Mouse (Mus musculus) midbrain, embryonic 13.5 days (tissue): ENCODE results near the gene Il16. TPM values are rescaled to one million over a fixed set of nuclear protein-coding genes. Genes with fewer than 3 reads are reported as not detected.

Experiments used
- ATAC-seq: fragments of 200-750 bp; cut with Nextera tagmentation; 2 replicates; pipeline ENCODE4 v1.8.0; 2017; ENCODE audit warnings: mild to moderate bottlenecking, moderate TSS enrichment, moderate library complexity
- H3K27ac ChIP-seq: fragments of 300-500 bp; sonication (generic); 2 replicates; pipeline ENCODE4 v1.5.1; 2015; ENCODE audit warnings: inconsistent platforms, mild to moderate bottlenecking, moderate library complexity
- H3K27me3 ChIP-seq: fragments of 300-500 bp; sonication (generic); 2 replicates; pipeline ENCODE4 v1.6.1; 2015; ENCODE audit warnings: mild to moderate bottlenecking, inconsistent platforms
- H3K36me3 ChIP-seq: fragments of 300-500 bp; sonication (generic); 2 replicates; pipeline ENCODE4 v1.6.1; 2015; ENCODE audit warnings: mild to moderate bottlenecking, inconsistent platforms
- H3K4me1 ChIP-seq: fragments of 300-500 bp; sonication (generic); replicated peaks from 2 replicates; pipeline ENCODE4 v1.6.1; 2015; ENCODE audit warnings: inconsistent platforms
- H3K4me2 ChIP-seq: fragments of 300-500 bp; sonication (generic); replicated peaks from 2 replicates; pipeline ENCODE4 v1.6.1; 2015; ENCODE audit warnings: moderate library complexity, mild to moderate bottlenecking, inconsistent platforms
- H3K4me3 ChIP-seq: fragments of 300-500 bp; sonication (generic); replicated peaks from 2 replicates; pipeline ENCODE4 v1.5.1; 2015; ENCODE audit warnings: mild to moderate bottlenecking, inconsistent platforms
- H3K9ac ChIP-seq: fragments of 300-500 bp; sonication (generic); replicated peaks from 2 replicates; pipeline ENCODE4 v1.6.1; 2015; ENCODE audit warnings: mild to moderate bottlenecking, inconsistent platforms
- H3K9me3 ChIP-seq: fragments of 300-500 bp; sonication (generic); 2 replicates; pipeline ENCODE4 v1.6.1; 2016; ENCODE audit warnings: mild to moderate bottlenecking, inconsistent platforms
- WGBS: fragments of 180-500 bp; shearing (Covaris S2); methylation state at CpG from one replicate; pipeline ENCODE4 v1.1.7; 2015; 5-methylcytosine and 5-hydroxymethylcytosine counted together
- polyA plus RNA-seq: library from polyadenylated mRNA; unstranded; fragments of >200 nt; fragmentation: Nextera tagmentation; extraction: Ambion mirVana; gene quantifications from 2 replicates; pipeline ENCODE4 v1.2.1, GENCODE M21; 2015

Il16 gene
- polyA plus RNA-seq, 1 experiment from 2014 or later: 0.74 TPM

- WGBS: 80% methylated on average over 5 of the region's 5 CpGs
Observed at GRCm38 (mm10) chr7:83652498-83652897, 93.0 kb downstream of the Il16 start.

GRCm38 (mm10) chr7:83650638-83651037, 94.9 kb downstream of the Il16 start:
- no peak overlapping the region for H3K4me2 ChIP-seq
- H3K27me3 ChIP-seq: no peaks in the 10 kb centered on the region
- no peaks in the 10 kb centered on the region for H3K4me1 ChIP-seq
- no peak overlapping the region for H3K4me3 ChIP-seq
- H3K27ac ChIP-seq: no peak overlapping the region
- H3K9ac ChIP-seq: no peak overlapping the region
- no peak for ATAC-seq
- WGBS: 91% methylated on average over 5 of the region's 5 CpGs
- H3K9me3 ChIP-seq: no peaks in the 10 kb centered on the region
- no peaks in the 10 kb centered on the region for H3K36me3 ChIP-seq

More at GRCm38 (mm10) chr7:83652498-83652897, 93.0 kb downstream of the Il16 start:
- no peak overlapping the region for H3K27ac ChIP-seq
- H3K4me3 ChIP-seq: no peak overlapping the region
- no peak overlapping the region for H3K9ac ChIP-seq
- no peaks in the 10 kb centered on the region for H3K9me3 ChIP-seq
- H3K27me3 ChIP-seq: no peaks in the 10 kb centered on the region
- H3K4me2 ChIP-seq: no peak overlapping the region
- ATAC-seq: no peak
- no peaks in the 10 kb centered on the region for H3K4me1 ChIP-seq
- no peaks in the 10 kb centered on the region for H3K36me3 ChIP-seq

GRCm38 (mm10) chr7:83648807-83649206, 96.7 kb downstream of the Il16 start:
- Histone ChIP-seq H3K4me2 (no peak overlapping the region), H3K9me3 (no peaks in the 10 kb centered on the region), H3K27me3 (no peaks in the 10 kb centered on the region), H3K4me3 (no peak overlapping the region), H3K36me3 (no peaks in the 10 kb centered on the region), H3K4me1 (no peaks in the 10 kb centered on the region), H3K27ac (no peak overlapping the region), H3K9ac (no peak overlapping the region)
- no peak for ATAC-seq
- 86% methylated on average over 7 of the region's 7 CpGs for WGBS

GRCm38 (mm10) chr7:83645476-83645875, 100.0 kb downstream of the Il16 start:
- no peaks in the 10 kb centered on the region for H3K9me3 ChIP-seq
- H3K4me3 ChIP-seq: no peak overlapping the region
- no peak overlapping the region for H3K4me2 ChIP-seq
- no peak for ATAC-seq
- peaks cover 5% of the 10 kb centered on the region; the same call in 1 of the 2 replicates for H3K4me1 ChIP-seq
- WGBS: 79% methylated on average over 5 of the region's 5 CpGs
- H3K27ac ChIP-seq: no peak overlapping the region
- H3K9ac ChIP-seq: no peak overlapping the region
- no peaks in the 10 kb centered on the region for H3K27me3 ChIP-seq
- no peaks in the 10 kb centered on the region; the same call in 1 of the 2 replicates for H3K36me3 ChIP-seq

GRCm38 (mm10) chr7:83644761-83645160, 100.8 kb downstream of the Il16 start:
- Histone ChIP-seq H3K27ac (no peak overlapping the region), H3K36me3 (peaks cover 2% of the 10 kb centered on the region; the same call in 1 of the 2 replicates), H3K4me2 (no peak overlapping the region), H3K27me3 (no peaks in the 10 kb centered on the region), H3K9me3 (no peaks in the 10 kb centered on the region), H3K4me1 (peaks cover 5% of the 10 kb centered on the region; the same call in 1 of the 2 replicates), H3K9ac (no peak overlapping the region), H3K4me3 (no peak overlapping the region)
- no peak for ATAC-seq
- WGBS: 91% methylated on average over 2 of the region's 2 CpGs

DNA sequence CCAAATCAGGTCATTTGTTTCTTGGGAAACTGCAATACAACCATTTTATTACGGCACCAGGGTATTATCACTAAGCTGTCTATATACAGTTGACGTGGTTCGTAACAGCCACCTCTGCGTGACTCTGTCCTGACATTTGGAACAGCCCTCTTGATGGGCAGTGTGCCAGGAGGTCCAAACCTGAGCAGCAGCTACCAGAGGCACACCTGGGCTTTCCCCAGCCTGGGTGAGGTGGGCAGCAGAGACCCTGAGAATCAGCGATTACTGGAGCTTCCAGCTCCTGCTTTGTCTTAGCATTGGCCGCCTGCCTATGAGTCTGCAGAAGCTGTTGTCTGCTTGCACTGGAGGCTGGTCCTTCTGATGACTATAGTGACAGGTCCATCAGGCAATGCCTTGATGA, 101.9 kb downstream of the Il16 start:
- 88% methylated on average over 6 of the region's 6 CpGs for WGBS
- peaks cover 5% of the 10 kb centered on the region; the same call in 1 of the 2 replicates for H3K4me1 ChIP-seq
- H3K9ac ChIP-seq: no peak overlapping the region
- H3K36me3 ChIP-seq: peaks cover 2% of the 10 kb centered on the region; the same call in 1 of the 2 replicates
- H3K9me3 ChIP-seq: no peaks in the 10 kb centered on the region
- no peak overlapping the region for H3K27ac ChIP-seq
- no peaks in the 10 kb centered on the region for H3K27me3 ChIP-seq
- no peak overlapping the region for H3K4me3 ChIP-seq
- ATAC-seq: no peak
- H3K4me2 ChIP-seq: no peak overlapping the region

- 66% methylated on average over 2 of the region's 2 CpGs for WGBS
- Histone ChIP-seq H3K9ac (no peak overlapping the region), H3K4me1 (peaks cover 5% of the 10 kb centered on the region; the same call in 1 of the 2 replicates), H3K4me2 (no peak overlapping the region), H3K9me3 (no peaks in the 10 kb centered on the region), H3K27me3 (no peaks in the 10 kb centered on the region), H3K36me3 (peaks cover 6% of the 10 kb centered on the region; the same call in 1 of the 2 replicates), H3K27ac (no peak overlapping the region), H3K4me3 (no peak overlapping the region)
- ATAC-seq: no peak
Observed at GRCm38 (mm10) chr7:83641163-83641562, 104.4 kb downstream of the Il16 start.

- ATAC-seq: no peak
- WGBS: 93% methylated on average over 5 of the region's 5 CpGs
- Histone ChIP-seq H3K36me3 (peaks cover 6% of the 10 kb centered on the region; the same call in 1 of the 2 replicates), H3K9me3 (no peaks in the 10 kb centered on the region), H3K27me3 (no peaks in the 10 kb centered on the region), H3K9ac (no peak overlapping the region), H3K4me2 (no peak overlapping the region), H3K27ac (no peak overlapping the region), H3K4me1 (peaks cover 9% of the 10 kb centered on the region), H3K4me3 (no peak overlapping the region)
Observed at GRCm38 (mm10) chr7:83640581-83640980, 104.9 kb downstream of the Il16 start.

GRCm38 (mm10) chr7:83639084-83639483, 106.4 kb downstream of the Il16 start:
- WGBS: 88% methylated on average over 3 of the region's 3 CpGs
- no peak for ATAC-seq
- Histone ChIP-seq H3K27ac (no peak overlapping the region), H3K9me3 (no peaks in the 10 kb centered on the region), H3K4me3 (no peak overlapping the region), H3K9ac (no peak overlapping the region), H3K27me3 (no peaks in the 10 kb centered on the region), H3K36me3 (peaks cover 6% of the 10 kb centered on the region; the same call in 1 of the 2 replicates), H3K4me2 (no peak overlapping the region), H3K4me1 (peaks cover 9% of the 10 kb centered on the region)

DNA sequence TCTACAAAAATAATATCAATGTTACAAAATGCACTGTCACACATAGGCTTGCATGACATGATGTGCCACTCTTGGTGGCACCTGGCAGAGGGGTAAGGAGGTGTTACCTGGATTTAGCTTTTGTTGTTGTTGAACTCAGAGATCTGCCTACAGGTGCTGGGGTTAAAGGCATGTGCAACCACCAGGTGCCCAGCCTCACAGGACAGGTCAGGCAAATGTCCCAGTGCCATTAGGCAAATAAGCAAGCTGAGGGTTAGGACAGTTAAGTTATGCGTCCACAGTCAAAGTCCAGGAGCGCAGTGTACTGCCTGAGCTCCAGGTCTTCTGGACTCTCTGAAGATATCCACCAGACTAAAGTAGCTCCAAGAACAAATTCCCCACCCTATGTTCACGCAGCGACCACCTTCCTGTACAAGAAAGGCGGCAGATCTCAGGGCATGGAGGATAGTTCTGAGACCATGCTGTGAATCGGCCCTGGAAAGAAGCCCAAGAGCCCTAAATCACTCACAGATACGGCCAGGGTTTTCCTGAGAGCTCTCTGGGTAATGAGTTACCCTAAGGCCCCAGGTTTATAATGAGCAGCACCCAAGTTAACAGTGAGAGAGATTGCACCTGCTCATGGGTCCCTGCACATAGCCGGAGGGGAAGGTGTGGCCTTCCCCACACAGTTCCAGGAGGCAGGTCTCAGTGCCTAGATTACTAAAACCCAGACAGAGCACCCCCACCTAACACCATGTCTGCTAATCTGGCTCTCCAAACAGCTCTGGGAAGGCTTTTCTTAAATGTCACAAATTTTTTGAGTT, 107.5 kb downstream of the Il16 start:
- H3K27me3 ChIP-seq: no peaks in the 10 kb centered on the region
- WGBS: 94% methylated on average over 8 of the region's 8 CpGs
- peaks cover 15% of the 10 kb centered on the region for H3K4me1 ChIP-seq
- H3K9ac ChIP-seq: no peak overlapping the region
- no peak overlapping the region for H3K27ac ChIP-seq
- H3K4me2 ChIP-seq: no peak overlapping the region
- H3K36me3 ChIP-seq: peaks cover 6% of the 10 kb centered on the region; the same call in 1 of the 2 replicates
- H3K4me3 ChIP-seq: no peak overlapping the region
- no peaks in the 10 kb centered on the region for H3K9me3 ChIP-seq
- ATAC-seq: no peak

DNA sequence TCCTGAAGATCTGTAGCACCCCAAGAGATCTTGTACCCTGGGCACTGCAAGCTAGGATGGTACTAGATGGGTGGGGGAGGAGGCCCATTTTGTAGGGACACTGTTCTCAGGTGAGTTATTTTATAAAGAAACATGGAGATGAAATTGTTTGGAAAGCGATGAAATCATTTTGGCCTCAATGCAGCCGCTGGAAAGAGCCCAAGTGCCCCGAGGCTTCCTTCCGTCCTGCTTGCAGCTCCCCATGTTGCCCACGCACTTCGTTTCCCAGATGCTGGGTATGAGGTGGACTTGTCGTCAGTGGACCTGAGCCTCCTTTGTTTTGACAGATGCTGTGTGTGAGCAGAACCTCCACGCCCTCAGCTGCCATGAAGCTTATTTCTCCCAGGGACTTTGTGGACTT, 109.1 kb downstream of the Il16 start:
- H3K27me3 ChIP-seq: no peaks in the 10 kb centered on the region
- H3K4me2 ChIP-seq: no peak overlapping the region
- no peak for ATAC-seq
- 95% methylated on average over 8 of the region's 8 CpGs for WGBS
- H3K4me3 ChIP-seq: no peak overlapping the region
- peaks cover 26% of the 10 kb centered on the region for H3K4me1 ChIP-seq
- H3K36me3 ChIP-seq: peaks cover 6% of the 10 kb centered on the region; the same call in 1 of the 2 replicates
- H3K9ac ChIP-seq: no peak overlapping the region
- no peak overlapping the region for H3K27ac ChIP-seq
- H3K9me3 ChIP-seq: no peaks in the 10 kb centered on the region

GRCm38 (mm10) chr7:83635726-83636125, 109.8 kb downstream of the Il16 start:
- Histone ChIP-seq H3K9me3 (no peaks in the 10 kb centered on the region), H3K36me3 (peaks cover 6% of the 10 kb centered on the region; the same call in 1 of the 2 replicates), H3K4me2 (no peak overlapping the region), H3K9ac (no peak overlapping the region), H3K4me1 (peaks cover 29% of the 10 kb centered on the region), H3K4me3 (no peak overlapping the region), H3K27ac (no peak overlapping the region), H3K27me3 (no peaks in the 10 kb centered on the region)
- WGBS: 81% methylated on average over 2 of the region's 2 CpGs
- ATAC-seq: no peak
